Mouse (Mus musculus): ENCODE measurements around the gene Lrmp. TPM values are rescaled to one million over a fixed set of nuclear protein-coding genes. Genes with fewer than 3 reads are reported as not detected.

Gene Lrmp
- total and polyA plus RNA-seq, 3 experiments: 64.3 to 70.1 TPM; not detected in 1

GRCm38 (mm10) chr6:145090201-145090863, 25.1 kb upstream of the Lrmp start:
- Histone ChIP-seq H3K27ac (ENCODE audit: control insufficient read depth, low read depth, low read length) (no peak overlapping the region), H3K4me3 (ENCODE audit: control insufficient read depth in 1 of 2, insufficient read depth in 1 of 2, low read depth in 2 of 2, low read length in 2 of 2) (no peak overlapping the region), H3K9ac (ENCODE audit: control insufficient read depth, low read depth, low read length, poor library complexity, severe bottlenecking) (no peak overlapping the region), H3K79me2 (ENCODE audit: control insufficient read depth, insufficient read depth, low read length, poor library complexity) (no peaks in the 10 kb centered on the region), H3K27me3 (ENCODE audit: control insufficient read depth in 1 of 2, insufficient read depth in 2 of 2, low read length in 2 of 2) (peaks cover 0 to under 1% of the 10 kb centered on the region in 2 experiments; a peak in 1 of 4 replicates), H3K9me3 (replicated peaks; ENCODE audit: insufficient read depth, low read length) (no peaks in the 10 kb centered on the region), H3K4me1 (ENCODE audit: control insufficient read depth in 1 of 2, insufficient read depth in 2 of 2, low read length in 2 of 2) (peaks cover 2 to 8% of the 10 kb centered on the region in 2 experiments; a peak in 3 of 4 replicates), H3K36me3 (ENCODE audit: control insufficient read depth in 1 of 2, insufficient read depth in 2 of 2, low read length in 2 of 2) (peaks cover 0 to 3% of the 10 kb centered on the region in 2 experiments; a peak in 2 of 4 replicates)
- DNase-seq (ENCODE audit: low read depth, low spot score): no peak
- TF ChIP-seq MYB (IDR thresholded peaks at IDR 0.05; ENCODE audit: low read depth, low read length) (no peak), SMC3 (IDR thresholded peaks at IDR 0.05; ENCODE audit: low read depth, low read length) (no peak), KAT2A (conservative IDR thresholded peaks at IDR 0.05; ENCODE audit: low read depth, low read length) (no peak), CHD1 (IDR thresholded peaks at IDR 0.05; ENCODE audit: low read depth, low read length) (no peak), EP300 (IDR thresholded peaks at IDR 0.05; ENCODE audit: low read depth in 1 of 2, low read length in 2 of 2) (no peak), ZNF384 (IDR thresholded peaks at IDR 0.05; ENCODE audit: low read depth, low read length) (no peak), CTCF (IDR thresholded peaks at IDR 0.05 in 2 of 3, conservative IDR thresholded peaks at IDR 0.05 in 1 of 3; ENCODE audit: control insufficient read depth in 1 of 3, insufficient read depth in 1 of 3, low read depth in 2 of 3, low read length in 3 of 3, poor library complexity in 1 of 3, severe bottlenecking in 1 of 3) (no peak), UBTF (IDR thresholded peaks at IDR 0.05; ENCODE audit: borderline replicate concordance, insufficient read depth, low read depth, low read length) (no peak), POLR2AphosphoS5 (IDR thresholded peaks at IDR 0.05; ENCODE audit: borderline replicate concordance, low read depth, low read length) (no peak), ZC3H11A (IDR thresholded peaks at IDR 0.05; ENCODE audit: low read depth, low read length) (no peak), CHD2 (IDR thresholded peaks at IDR 0.05; ENCODE audit: low read length) (no peak), BHLHE40 (IDR thresholded peaks at IDR 0.05; ENCODE audit: borderline replicate concordance, low read depth, low read length) (no peak)

DNA sequence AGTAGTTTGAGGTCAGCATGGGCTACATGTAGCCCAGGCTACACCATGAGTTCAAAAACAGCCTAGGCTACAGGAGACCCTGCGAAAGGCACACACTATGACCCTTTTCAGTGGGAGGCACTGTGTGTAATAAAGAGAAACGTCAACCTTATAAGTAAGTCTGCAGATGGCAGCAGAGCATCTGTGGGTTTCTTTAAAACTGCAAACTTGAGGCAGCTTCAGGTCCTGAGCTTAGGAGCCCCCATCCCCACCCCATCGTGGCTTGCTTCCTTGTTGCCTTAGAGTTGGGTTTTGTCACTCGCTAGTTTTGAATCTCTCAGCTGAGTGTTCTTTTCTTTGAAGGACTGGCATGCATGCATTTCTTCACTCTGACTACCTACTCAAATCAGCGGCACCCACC, 24.5 kb upstream of the Lrmp start:
- Histone ChIP-seq H3K4me3 (ENCODE audit: control insufficient read depth in 1 of 2, insufficient read depth in 1 of 2, low read depth in 2 of 2, low read length in 2 of 2) (no peak overlapping the region), H3K4me1 (ENCODE audit: control insufficient read depth in 1 of 2, insufficient read depth in 2 of 2, low read length in 2 of 2) (peaks cover 2 to 8% of the 10 kb centered on the region in 2 experiments; a peak in 3 of 4 replicates), H3K36me3 (ENCODE audit: control insufficient read depth in 1 of 2, insufficient read depth in 2 of 2, low read length in 2 of 2) (peaks cover 0 to 3% of the 10 kb centered on the region in 2 experiments; a peak in 2 of 4 replicates), H3K27ac (ENCODE audit: control insufficient read depth, low read depth, low read length) (no peak overlapping the region), H3K79me2 (ENCODE audit: control insufficient read depth, insufficient read depth, low read length, poor library complexity) (no peaks in the 10 kb centered on the region), H3K27me3 (ENCODE audit: control insufficient read depth in 1 of 2, insufficient read depth in 2 of 2, low read length in 2 of 2) (no peaks in the 10 kb centered on the region; a peak in 1 of 4 replicates), H3K9me3 (replicated peaks; ENCODE audit: insufficient read depth, low read length) (no peaks in the 10 kb centered on the region), H3K9ac (ENCODE audit: control insufficient read depth, low read depth, low read length, poor library complexity, severe bottlenecking) (no peak overlapping the region)
- TF ChIP-seq POLR2AphosphoS5 (IDR thresholded peaks at IDR 0.05; ENCODE audit: borderline replicate concordance, low read depth, low read length) (no peak), SMC3 (IDR thresholded peaks at IDR 0.05; ENCODE audit: low read depth, low read length) (0 out of 2 replicates have a peak, but pooled peaks have one; percentile 5), USF1 (IDR thresholded peaks at IDR 0.05; ENCODE audit: low read depth, low read length) (no peak)
- DNase-seq (ENCODE audit: low read depth, low spot score): no peak

All from MEL (cell line).